Mouse (Mus musculus) heart, postnatal 0 days (tissue): ENCODE data around the gene Plxna4.

Source experiments
- CTCF ChIP-seq: IDR thresholded peaks from 2 replicates; pipeline ENCODE4 v1.5.1; 2016; ENCODE audit warnings: antibody characterized with exemption, control low read depth, low read depth
- EP300 ChIP-seq: IDR thresholded peaks from 2 replicates; pipeline ENCODE4 v1.6.1; 2016; ENCODE audit warnings: antibody characterized with exemption, low read depth

GRCm38 (mm10) chr6:32224007-32224703 is 363.8 kb downstream of the Plxna4 start:
- TF ChIP-seq CTCF (no peak), EP300 (no peak)
